20 mouse cellular contexts compared by ENCODE assay signal in the genomic region with DNA sequence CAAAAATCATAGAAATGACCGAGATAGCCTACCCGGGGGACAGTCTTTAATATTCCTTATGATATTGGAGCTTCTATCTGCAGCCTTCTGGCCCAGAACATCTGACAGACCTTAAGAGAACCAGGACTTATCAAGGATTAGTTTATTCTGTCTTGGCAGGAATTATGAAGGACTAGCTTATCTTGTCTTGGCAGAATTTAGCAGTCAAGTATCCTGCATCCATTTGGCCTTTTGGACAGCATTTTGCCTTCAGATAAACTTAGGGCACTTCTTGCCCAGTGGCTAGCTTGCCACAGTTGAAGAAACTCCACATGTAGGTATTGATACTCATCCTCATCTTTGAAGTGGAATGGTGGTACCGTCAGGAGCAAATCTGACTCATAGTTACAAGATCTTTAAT. TPM values are rescaled to one million over a fixed set of nuclear protein-coding genes. Genes with fewer than 3 reads are reported as not detected.
DNase-seq lines count a peak whose midpoint lies in the region; ATAC-seq lines count a peak whose summit lies in the region.
"Had no signal": no experiment of that assay in that cellular context is flagged by ENCODE, and none has a peak within 500 bp of the region (broad histone marks: within the 10 kb centered on the region; RNA-seq: fewer than 3 reads in every experiment).

No protein-coding gene starts in this region.

- peak; percentile 58 for ATAC-seq in erythroblast, adult 5-6 weeks (replicated peaks; ENCODE audit: low FRiP score, poor library complexity, severe bottlenecking)
- peak; percentile 82 for ATAC-seq in erythroid progenitor cell, adult 5-6 weeks (replicated peaks; ENCODE audit: low FRiP score, poor library complexity, severe bottlenecking)
- peak; percentile 52 for ATAC-seq in megakaryocyte progenitor cell, adult 5-6 weeks (replicated peaks; ENCODE audit: poor library complexity)
- ATAC-seq: forebrain, embryonic 13.5 days; forebrain, embryonic 15.5 days; forebrain, postnatal 0 days had no signal

- DNase-seq in kidney, postnatal 4 days: no peak
- DNase-seq in thymus, postnatal 36 days: no peak
- DNase-seq in embryo, embryonic 10.5 days (ENCODE audit: low spot score): no peak
- DNase-seq: adrenal gland, adult 2 months; adrenal gland, postnatal 10 days; adrenal gland, postnatal 25 days; cerebellum, adult 11 months; cerebellum, adult 18-20 months; cerebellum, adult 8-10 months; cerebellum, adult 9-11 months; cerebellum, postnatal 14 days; cerebellum, postnatal 36 days; forebrain, postnatal 0 days had no signal

RNA-seq across cellular contexts. Expression of gene Slc9b1, which starts 4.0 kb away (rescaled TPM):
- total RNA-seq in erythroblast, adult 5-6 weeks (2015; ENCODE audit: low replicate concordance): not detected in 2 replicates
- not detected in 2 replicates for total RNA-seq in erythroblast, adult 5-6 weeks (2017; ENCODE audit: low replicate concordance)
- not detected in 2 replicates for total RNA-seq in erythroid progenitor cell, adult 5-6 weeks (2015; ENCODE audit: low replicate concordance)
- not detected in 2 replicates for total RNA-seq in erythroid progenitor cell, adult 5-6 weeks (2017; ENCODE audit: low replicate concordance)
- total RNA-seq in megakaryocyte progenitor cell, adult 5-6 weeks (2015): not detected in 2 replicates
- total RNA-seq in megakaryocyte progenitor cell, adult 5-6 weeks (2017): not detected in 2 replicates
- total RNA-seq: common myeloid progenitor, adult 5-6 weeks; forebrain, postnatal 0 days; MEL had no signal

RNA-seq across cellular contexts. Expression of gene Slc9b2, which starts 44.4 kb away (rescaled TPM):
- total RNA-seq in erythroblast, adult 5-6 weeks (2015; ENCODE audit: low replicate concordance): not detected in 2 replicates
- total RNA-seq in erythroblast, adult 5-6 weeks (2017; ENCODE audit: low replicate concordance): not detected in 2 replicates
- not detected in 2 replicates for total RNA-seq in erythroid progenitor cell, adult 5-6 weeks (2015; ENCODE audit: low replicate concordance)
- total RNA-seq in erythroid progenitor cell, adult 5-6 weeks (2017; ENCODE audit: low replicate concordance): 0.23 TPM in 1 of 2 replicates, not detected in the other
- 0.17 TPM in 1 of 2 replicates, not detected in the other for total RNA-seq in megakaryocyte progenitor cell, adult 5-6 weeks (2015)
- total RNA-seq in megakaryocyte progenitor cell, adult 5-6 weeks (2017): 0.12 TPM in 1 of 2 replicates, not detected in the other
